Mouse (Mus musculus) liver, postnatal 0 days (tissue): ENCODE data around the gene Ppa2. TPM values are rescaled to one million over a fixed set of nuclear protein-coding genes. Genes with fewer than 3 reads are reported as not detected.

Experiments
- ATAC-seq: fragments of 200-750 bp; cut with Nextera tagmentation; 2 replicates; pipeline ENCODE4 v1.8.0; 2017; ENCODE audit warnings: mild to moderate bottlenecking, moderate library complexity
- DNase-seq: peaks from one replicate; pipeline ENCODE4 v3.0.0-alpha.2; 2016
- H3K27ac ChIP-seq: fragments of 300-500 bp; sonication (generic); 2 replicates; pipeline ENCODE4 v1.5.1; 2014; ENCODE audit warnings: antibody characterized with exemption, moderate library complexity, mild to moderate bottlenecking, low read depth
- H3K27me3 ChIP-seq: fragments of 300-500 bp; sonication (generic); 2 replicates; pipeline ENCODE4 v1.6.1; 2014; ENCODE audit warnings: low read length, control low read depth, mixed read lengths; ENCODE audit not compliant: insufficient read depth
- H3K36me3 ChIP-seq: fragments of 300-500 bp; sonication (generic); replicated peaks from 2 replicates; pipeline ENCODE4 v1.6.1; 2014; ENCODE audit warnings: mild to moderate bottlenecking, control low read depth, low read length, moderate library complexity, mixed read lengths; ENCODE audit not compliant: insufficient read depth
- H3K4me1 ChIP-seq: fragments of 300-500 bp; sonication (generic); 2 replicates; pipeline ENCODE4 v1.6.1; 2014; ENCODE audit warnings: antibody characterized with exemption, mild to moderate bottlenecking, control low read depth; ENCODE audit not compliant: insufficient read depth
- H3K4me2 ChIP-seq: fragments of 300-500 bp; sonication (generic); 2 replicates; pipeline ENCODE4 v1.6.1; 2014; ENCODE audit warnings: low read depth, mild to moderate bottlenecking, low read length, moderate library complexity, mixed read lengths
- H3K4me3 ChIP-seq: fragments of 300-500 bp; sonication (generic); 2 replicates; pipeline ENCODE4 v1.5.1; 2014; ENCODE audit warnings: low read depth, low read length
- H3K9ac ChIP-seq: fragments of 300-500 bp; sonication (generic); replicated peaks from 2 replicates; pipeline ENCODE4 v1.6.1; 2014; ENCODE audit warnings: mild to moderate bottlenecking, moderate library complexity
- H3K9me3 ChIP-seq: fragments of 300-500 bp; sonication (generic); 2 replicates; pipeline ENCODE4 v1.6.1; 2016; ENCODE audit warnings: mild to moderate bottlenecking, control low read depth, low read length, mixed read lengths
- CTCF ChIP-seq: sonication (generic); IDR thresholded peaks from 2 replicates; pipeline ENCODE4 v1.5.1; 2016; ENCODE audit warnings: antibody characterized with exemption, low read depth
- EP300 ChIP-seq: IDR thresholded peaks from 2 replicates; pipeline ENCODE4 v1.6.1; 2016; ENCODE audit warnings: antibody characterized with exemption, low read depth, mild to moderate bottlenecking
- WGBS: fragments of 180-500 bp; shearing (Covaris S2); extraction: QIAGEN DNeasy Blood & Tissue Kit; methylation state at CpG from one replicate; pipeline ENCODE4 v1.1.7; 2014; ENCODE audit not compliant: insufficient replicate concordance; 5-methylcytosine and 5-hydroxymethylcytosine counted together
- polyA plus RNA-seq: library from polyadenylated mRNA; unstranded; fragments of >200 nt; fragmentation: Nextera tagmentation; extraction: Ambion mirVana; gene quantifications from 2 replicates; pipeline ENCODE4 v1.2.1, GENCODE M21; 2015

The Ppa2 gene
- polyA plus RNA-seq, 1 experiment from 2014 or later, result 52.2 TPM

DNA sequence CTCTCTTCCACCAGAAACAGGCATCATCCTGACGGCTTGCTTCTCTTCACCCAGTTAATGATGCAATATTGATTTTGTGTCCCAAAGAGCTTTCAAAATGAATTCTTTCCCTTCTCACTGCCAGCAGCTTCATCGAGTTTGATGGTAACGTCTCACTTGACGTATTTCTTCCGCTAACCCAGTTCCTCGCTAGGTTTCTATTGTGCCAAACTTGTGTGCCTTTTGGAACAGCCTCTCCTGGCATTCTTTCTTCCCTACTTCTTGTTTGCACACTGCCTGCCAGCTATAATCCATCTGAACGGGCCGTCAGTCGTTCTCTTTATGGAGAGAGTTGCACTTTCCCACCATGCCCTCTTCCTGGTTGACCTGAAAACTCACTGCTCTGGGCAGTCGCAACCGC is 31.2 kb downstream of the Ppa2 start:
- WGBS, result 79% methylated on average over 11 of the region's 11 CpGs
- no peak for ATAC-seq
- no peak for DNase-seq

DNA sequence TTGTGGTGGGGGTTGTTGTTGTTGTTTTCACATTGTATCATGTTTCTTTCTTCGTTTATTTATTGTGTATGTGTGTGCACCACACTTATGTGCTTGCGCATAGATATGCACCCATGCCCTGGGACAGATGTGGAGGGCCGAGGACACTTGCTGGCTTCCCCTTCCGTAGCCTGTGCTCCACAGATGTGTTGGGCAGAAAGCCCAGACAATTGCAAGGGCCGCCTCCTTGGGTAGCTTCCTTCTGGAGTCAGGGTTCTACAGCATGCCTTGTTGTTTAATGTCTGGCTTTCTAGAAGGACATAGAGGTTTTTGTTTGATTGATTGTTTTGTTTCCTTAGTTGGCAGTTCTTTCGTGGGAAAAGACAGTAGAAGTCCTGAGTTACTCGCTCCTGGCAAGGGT is 37.6 kb downstream of the Ppa2 start:
- DNase-seq, result no peak
- H3K9me3 ChIP-seq, result no peaks in the 10 kb centered on the region

More for the DNA sequence above, 31.2 kb downstream of the Ppa2 start:
- Histone ChIP-seq H3K4me3 (no peak overlapping the region), H3K27ac (no peak overlapping the region), H3K36me3 (peaks cover 2% of the 10 kb centered on the region; the same call in 1 of the 2 replicates), H3K4me1 (no peaks in the 10 kb centered on the region), H3K9me3 (no peaks in the 10 kb centered on the region), H3K27me3 (no peaks in the 10 kb centered on the region), H3K9ac (no peak overlapping the region), H3K4me2 (no peak overlapping the region)
- TF ChIP-seq CTCF (no peak), EP300 (no peak)

DNA sequence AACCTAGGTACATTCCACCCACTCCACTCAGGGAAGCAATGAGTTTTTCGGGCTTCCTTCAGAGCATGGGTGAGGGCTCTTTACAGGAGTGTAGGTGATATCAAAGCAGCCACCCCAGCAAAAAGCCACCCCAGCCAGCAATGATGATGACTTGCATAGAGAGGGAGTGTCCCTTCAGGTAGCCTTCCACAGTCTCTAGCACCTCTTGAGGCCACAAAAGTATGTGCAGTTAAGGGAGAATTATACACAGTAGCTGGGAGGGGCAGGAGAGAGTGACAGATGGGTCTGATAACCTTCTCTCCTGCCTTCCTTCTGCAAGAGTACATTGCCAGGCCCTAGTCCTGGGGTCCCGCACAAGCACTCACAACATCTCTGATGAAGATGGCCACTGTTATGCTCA is 38.9 kb downstream of the Ppa2 start:
- peaks cover 2% of the 10 kb centered on the region; the same call in 1 of the 2 replicates for H3K36me3 ChIP-seq
- no peaks in the 10 kb centered on the region for H3K9me3 ChIP-seq
- H3K27me3 ChIP-seq, result no peaks in the 10 kb centered on the region
- 85% methylated on average over 2 of the region's 2 CpGs for WGBS
- TF ChIP-seq CTCF (0 out of 2 replicates have a peak, but pooled peaks have one; percentile 17), EP300 (no peak)
- H3K27ac ChIP-seq, result no peak overlapping the region
- no peak overlapping the region for H3K4me3 ChIP-seq
- H3K9ac ChIP-seq, result no peak overlapping the region
- ATAC-seq (no peak), DNase-seq (no peak)
- no peaks in the 10 kb centered on the region for H3K4me1 ChIP-seq
- no peak overlapping the region for H3K4me2 ChIP-seq

More for the DNA sequence above, 37.6 kb downstream of the Ppa2 start:
- peaks cover 2% of the 10 kb centered on the region; the same call in 1 of the 2 replicates for H3K36me3 ChIP-seq
- no peaks in the 10 kb centered on the region for H3K27me3 ChIP-seq
- no peak overlapping the region for H3K27ac ChIP-seq
- H3K4me2 ChIP-seq, result no peak overlapping the region
- ATAC-seq, result no peak
- H3K9ac ChIP-seq, result no peak overlapping the region
- H3K4me1 ChIP-seq, result no peaks in the 10 kb centered on the region
- TF ChIP-seq CTCF (no peak), EP300 (no peak)
- H3K4me3 ChIP-seq, result no peak overlapping the region
- 72% methylated on average over 7 of the region's 7 CpGs for WGBS

DNA sequence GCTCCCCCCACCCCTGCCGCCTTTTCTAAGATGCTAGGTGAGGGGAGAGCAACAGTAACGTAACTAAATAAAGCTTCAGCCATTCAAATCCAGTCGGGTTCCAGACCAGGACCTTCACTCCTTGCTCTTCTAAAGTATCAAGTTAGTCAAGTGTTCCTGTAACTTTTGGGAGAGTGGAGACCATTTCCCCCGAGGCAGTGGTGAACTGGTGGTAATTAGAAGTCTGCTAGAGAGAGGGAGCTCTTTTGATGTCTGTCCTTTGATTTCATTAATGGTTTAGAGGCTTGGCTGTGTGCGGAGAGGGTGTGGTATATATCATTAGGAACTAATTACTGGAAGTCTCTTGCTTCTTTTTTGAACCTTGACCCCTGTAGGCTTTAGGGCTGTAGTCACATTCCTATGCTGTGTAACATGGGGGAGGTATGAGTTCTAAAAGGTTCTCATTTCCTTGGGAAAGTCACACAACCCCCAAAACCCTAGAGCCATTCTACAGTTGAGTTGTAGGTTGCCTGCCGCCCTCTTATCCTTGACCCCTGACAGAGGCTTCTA is 47.6 kb downstream of the Ppa2 start:
- TF ChIP-seq EP300 (no peak), CTCF (no peak)
- H3K27me3 ChIP-seq, result no peaks in the 10 kb centered on the region
- no peak overlapping the region for H3K4me3 ChIP-seq
- DNase-seq (no peak), ATAC-seq (no peak)
- no peak overlapping the region for H3K4me2 ChIP-seq
- WGBS, result 72% methylated on average over 6 of the region's 6 CpGs
- H3K9me3 ChIP-seq, result no peaks in the 10 kb centered on the region
- H3K4me1 ChIP-seq, result no peaks in the 10 kb centered on the region
- H3K27ac ChIP-seq, result no peak overlapping the region
- H3K36me3 ChIP-seq, result no peaks in the 10 kb centered on the region
- H3K9ac ChIP-seq, result no peak overlapping the region

DNA sequence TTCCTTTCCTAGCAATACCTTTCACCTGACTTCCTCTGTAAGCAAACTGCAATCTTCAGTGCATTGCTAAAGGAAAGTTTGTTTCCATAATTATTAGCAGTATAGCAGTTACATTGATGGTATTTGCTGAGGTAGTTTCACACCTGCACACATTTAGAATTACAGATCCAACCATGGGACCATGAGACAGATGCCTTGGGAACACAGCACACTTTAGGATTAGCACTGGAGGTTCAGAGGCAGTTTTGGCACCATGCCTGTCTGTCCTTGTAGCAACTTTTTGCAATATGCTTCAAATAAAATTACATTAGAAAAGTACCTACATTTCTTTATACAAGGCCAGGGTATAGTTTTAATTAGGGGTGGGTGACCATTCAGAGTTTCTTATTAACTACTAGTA is 48.1 kb downstream of the Ppa2 start:
- H3K27ac ChIP-seq, result no peak overlapping the region

DNA sequence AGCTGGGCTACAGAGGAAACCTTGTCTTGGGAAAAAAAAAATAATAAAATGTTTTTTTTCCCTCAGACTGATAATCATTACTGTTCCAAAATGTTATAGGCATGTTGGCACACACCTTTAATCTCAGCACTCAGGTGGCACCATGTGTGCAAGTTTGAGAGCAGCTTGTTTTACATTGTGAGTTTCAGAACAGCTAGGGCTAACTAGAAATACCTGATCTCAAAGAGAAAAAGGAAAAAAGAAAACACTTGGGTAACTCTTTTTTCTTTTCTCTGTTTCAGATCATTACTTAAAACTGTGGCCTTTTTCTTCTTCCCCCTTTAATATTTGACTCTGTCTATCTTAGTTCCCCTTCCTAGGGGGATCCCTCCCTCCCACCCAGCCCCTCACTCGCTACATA is 51.5 kb downstream of the Ppa2 start:
- H3K9me3 ChIP-seq, result no peaks in the 10 kb centered on the region
- no peaks in the 10 kb centered on the region for H3K36me3 ChIP-seq
- H3K27me3 ChIP-seq, result no peaks in the 10 kb centered on the region
- H3K4me1 ChIP-seq, result no peaks in the 10 kb centered on the region
- DNase-seq (no peak), ATAC-seq (no peak)
- 68% methylated on average over 1 of the region's 1 CpGs for WGBS
- TF ChIP-seq EP300, result no peak
- TF ChIP-seq CTCF, result no peak
- no peak overlapping the region for H3K27ac ChIP-seq
- H3K9ac ChIP-seq, result no peak overlapping the region
- H3K4me3 ChIP-seq, result no peak overlapping the region
- H3K4me2 ChIP-seq, result no peak overlapping the region

More for the DNA sequence above, 48.1 kb downstream of the Ppa2 start:
- ATAC-seq (no peak), DNase-seq (no peak)
- TF ChIP-seq CTCF (no peak), EP300 (no peak)
- no peaks in the 10 kb centered on the region for H3K27me3 ChIP-seq
- no peaks in the 10 kb centered on the region for H3K4me1 ChIP-seq
- no peaks in the 10 kb centered on the region for H3K9me3 ChIP-seq
- no peak overlapping the region for H3K4me3 ChIP-seq
- H3K36me3 ChIP-seq, result no peaks in the 10 kb centered on the region
- H3K9ac ChIP-seq, result no peak overlapping the region
- no peak overlapping the region for H3K4me2 ChIP-seq

DNA sequence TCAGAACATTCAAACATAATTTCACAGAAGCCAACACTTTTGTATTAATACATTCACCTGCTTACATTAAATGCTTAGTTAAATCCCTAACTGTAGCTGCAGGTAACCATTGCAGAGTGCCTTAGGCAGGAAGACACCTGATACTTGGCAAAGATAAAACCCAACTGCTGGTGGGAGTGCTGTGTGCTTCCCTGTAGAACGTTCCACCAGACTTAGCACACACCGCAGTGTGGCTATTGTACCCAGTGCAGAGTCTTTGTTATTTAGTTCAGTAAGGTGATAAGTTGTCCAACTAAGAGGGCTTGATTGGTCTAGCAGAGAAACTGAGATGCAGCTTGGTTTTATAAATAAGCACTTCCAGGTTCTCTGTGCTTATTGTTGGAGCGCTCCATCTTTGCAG is 54.2 kb downstream of the Ppa2 start:
- no peak for DNase-seq

More for the DNA sequence above, 54.2 kb downstream of the Ppa2 start:
- Histone ChIP-seq H3K4me1 (no peaks in the 10 kb centered on the region), H3K9me3 (no peaks in the 10 kb centered on the region), H3K9ac (no peak overlapping the region), H3K4me2 (no peak overlapping the region), H3K36me3 (no peaks in the 10 kb centered on the region), H3K4me3 (no peak overlapping the region), H3K27me3 (no peaks in the 10 kb centered on the region), H3K27ac (no peak overlapping the region)
- no peak for ATAC-seq
- TF ChIP-seq CTCF, result no peak
- 80% methylated on average over 3 of the region's 3 CpGs for WGBS
